Comparison of ENCODE assay signal across 10 mouse cellular contexts in the genomic region with DNA sequence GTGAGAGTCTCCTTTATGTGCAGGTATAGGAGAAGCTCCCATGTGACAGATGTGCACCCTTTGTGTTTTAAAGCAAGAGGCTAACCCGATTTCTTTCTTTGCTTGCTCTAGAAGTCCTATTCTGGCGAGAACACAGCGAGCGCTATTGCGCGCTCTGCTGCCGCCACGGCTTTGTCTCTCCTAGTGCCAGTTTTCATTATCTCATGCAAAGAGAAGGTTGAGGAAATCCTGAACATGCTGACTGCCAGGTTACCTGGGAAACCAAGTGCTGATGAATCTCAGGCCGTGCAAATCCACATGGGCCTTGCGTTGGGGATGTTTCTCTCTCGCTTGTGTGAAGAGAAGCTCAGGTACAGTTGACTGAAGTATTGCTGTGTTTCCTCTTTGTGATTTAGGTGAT.
A peak's percentile ranks its signal among the peaks of the same experiment; 100 is the strongest.
DNase-seq lines count a peak whose midpoint lies in the region; ATAC-seq and TF ChIP-seq lines count a peak whose summit lies in the region.
"Had no signal": no experiment of that assay in that cellular context is flagged by ENCODE, and none has a peak within 500 bp of the region (broad histone marks: within the 10 kb centered on the region; RNA-seq: fewer than 3 reads in every experiment).

No protein-coding gene starts in this region.

- H3K9me3 ChIP-seq in hindbrain, postnatal 0 days (ENCODE audit: low read length): no peaks in the 10 kb centered on the region
- no peaks in the 10 kb centered on the region for H3K9me3 ChIP-seq in midbrain, embryonic 12.5 days

- 37% methylated on average over 11 of the region's 11 CpGs for WGBS in hindbrain, postnatal 0 days
- 60% methylated on average over 11 of the region's 11 CpGs for WGBS in midbrain, embryonic 12.5 days

- peak; percentile 38; the same call in 1 of the 2 replicates for TF ChIP-seq CTCF in hindbrain, postnatal 0 days (IDR thresholded peaks at IDR 0.05; ENCODE audit: low read depth)

- H3K9ac ChIP-seq in hindbrain, postnatal 0 days (replicated peaks; ENCODE audit: low read length): no peak overlapping the region
- H3K9ac ChIP-seq in midbrain, embryonic 12.5 days (replicated peaks): no peak overlapping the region

- intact Hi-C loops in left cerebral cortex, postnatal 4 days (cut with DNase I): loop anchor here (10.0 kb wide), 1 partner anchor 560 kb away; no protein-coding TSS in a partner anchor

- no peaks in the 10 kb centered on the region for H3K36me3 ChIP-seq in hindbrain, postnatal 0 days (ENCODE audit: insufficient read depth, low read length)
- no peaks in the 10 kb centered on the region for H3K36me3 ChIP-seq in midbrain, embryonic 12.5 days

- peak; percentile 71; the same call in 1 of the 2 replicates for ATAC-seq in hindbrain, postnatal 0 days
- ATAC-seq in midbrain, embryonic 12.5 days (ENCODE audit: low FRiP score, low read depth): peak; percentile 60; the same call in 1 of the 2 replicates
- ATAC-seq in activated CD4-positive, CD25-positive, alpha-beta regulatory T cell, adult 4 months: no peak
- ATAC-seq: CD4-positive, CD25-positive, alpha-beta regulatory T cell, adult 4 months; Patski had no signal

- H3K4me3 ChIP-seq in hindbrain, postnatal 0 days (ENCODE audit: low read length): no peak overlapping the region
- H3K4me3 ChIP-seq in midbrain, embryonic 12.5 days: no peak overlapping the region

- no peak overlapping the region for H3K27ac ChIP-seq in hindbrain, postnatal 0 days
- 0 out of 2 replicates have a peak overlapping the region, but pooled peaks have one; percentile 21 for H3K27ac ChIP-seq in midbrain, embryonic 12.5 days (replicated peaks)

- DNase-seq in left cerebral cortex, adult 18-20 months (ENCODE audit: low spot score in 2 of 2): peak; percentile 25 to 32
- no peak for DNase-seq in left cerebral cortex, postnatal 4 days
- peak; percentile 74 for DNase-seq in hindbrain, postnatal 0 days (ENCODE audit: low spot score)
- DNase-seq in right cerebral cortex, postnatal 36 days (ENCODE audit: low spot score in 2 of 2): peak; percentile 30 to 41
- no peak for DNase-seq in thymus, postnatal 10 days (ENCODE audit: low spot score in 2 of 2)
- DNase-seq in spleen, postnatal 10 days (ENCODE audit: low spot score in 2 of 2): no peak

- H3K27me3 ChIP-seq in hindbrain, postnatal 0 days (ENCODE audit: insufficient read depth, low read length): no peaks in the 10 kb centered on the region
- H3K27me3 ChIP-seq in midbrain, embryonic 12.5 days: no peaks in the 10 kb centered on the region
- H3K27me3 ChIP-seq: Patski had no signal

- H3K4me2 ChIP-seq in hindbrain, postnatal 0 days (ENCODE audit: low read depth, low read length): peak overlapping the region; percentile 31; the same call in 1 of the 2 replicates
- H3K4me2 ChIP-seq in midbrain, embryonic 12.5 days (replicated peaks): no peak overlapping the region

- H3K4me1 ChIP-seq in hindbrain, postnatal 0 days (ENCODE audit: insufficient read depth, low read length): no peaks in the 10 kb centered on the region
- peaks cover 3% of the 10 kb centered on the region; the same call in 1 of the 2 replicates for H3K4me1 ChIP-seq in midbrain, embryonic 12.5 days

Comparison
In these comparisons a context has a peak if more than half of its experiments do, and no peak if none do; other contexts are left out.
1. DNase-seq: peak in left cerebral cortex, adult 18-20 months (2 of 2), hindbrain, postnatal 0 days (single experiment) and right cerebral cortex, postnatal 36 days (2 of 2); none in left cerebral cortex, postnatal 4 days (single experiment), thymus, postnatal 10 days (0 of 2) and spleen, postnatal 10 days (0 of 2).